Mouse (Mus musculus) midbrain, postnatal 0 days (tissue): ENCODE data around the gene Kcnj14. TPM values are rescaled to one million over a fixed set of nuclear protein-coding genes. Genes with fewer than 3 reads are reported as not detected.

ENCODE experiments used
- ATAC-seq: fragments of 200-750 bp; cut with Nextera tagmentation; 2 replicates; pipeline ENCODE4 v1.8.0; 2017; ENCODE audit warnings: moderate number of reproducible peaks, mild to moderate bottlenecking, moderate TSS enrichment, moderate library complexity; ENCODE audit not compliant: low FRiP score
- DNase-seq: peaks from one replicate; pipeline ENCODE4 v3.0.0-alpha.2; 2015; ENCODE audit warnings: low spot score
- H3K27ac ChIP-seq: fragments of 300-500 bp; sonication (generic); 2 replicates; pipeline ENCODE4 v1.5.1; 2014; ENCODE audit warnings: low read depth, mild to moderate bottlenecking, low read length, mixed read lengths
- H3K27me3 ChIP-seq: fragments of 300-500 bp; sonication (generic); 2 replicates; pipeline ENCODE4 v1.6.1; 2014; ENCODE audit warnings: low read length, control low read depth, mixed read lengths; ENCODE audit not compliant: insufficient read depth
- H3K36me3 ChIP-seq: fragments of 300-500 bp; sonication (generic); 2 replicates; pipeline ENCODE4 v1.6.1; 2014; ENCODE audit warnings: low read length, control low read depth, mixed read lengths; ENCODE audit not compliant: insufficient read depth
- H3K4me1 ChIP-seq: fragments of 300-500 bp; sonication (generic); 2 replicates; pipeline ENCODE4 v1.6.1; 2014; ENCODE audit warnings: mild to moderate bottlenecking, control low read depth, antibody characterized with exemption, low read length, mixed read lengths; ENCODE audit not compliant: insufficient read depth
- H3K4me2 ChIP-seq: fragments of 300-500 bp; sonication (generic); 2 replicates; pipeline ENCODE4 v1.6.1; 2014; ENCODE audit warnings: low read depth, mild to moderate bottlenecking, low read length, mixed read lengths; ENCODE audit not compliant: poor library complexity, severe bottlenecking
- H3K4me3 ChIP-seq: fragments of 300-500 bp; sonication (generic); 2 replicates; pipeline ENCODE4 v1.5.1; 2014; ENCODE audit warnings: low read depth, mild to moderate bottlenecking, low read length, moderate library complexity
- H3K9ac ChIP-seq: fragments of 300-500 bp; sonication (generic); replicated peaks from 2 replicates; pipeline ENCODE4 v1.6.1; 2014; ENCODE audit warnings: mild to moderate bottlenecking, low read length, moderate library complexity, mixed read lengths; ENCODE audit not compliant: poor library complexity, severe bottlenecking
- H3K9me3 ChIP-seq: fragments of 300-500 bp; sonication (generic); 2 replicates; pipeline ENCODE4 v1.6.1; 2016; ENCODE audit warnings: low read length, control low read depth
- CTCF ChIP-seq: IDR thresholded peaks from 2 replicates; pipeline ENCODE4 v1.5.1; 2016; ENCODE audit warnings: antibody characterized with exemption, mild to moderate bottlenecking
- WGBS: fragments of 180-500 bp; shearing (Covaris S2); extraction: QIAGEN DNeasy Blood & Tissue Kit; methylation state at CpG from one replicate; pipeline ENCODE4 v1.1.7; 2014; 5-methylcytosine and 5-hydroxymethylcytosine counted together
- polyA plus RNA-seq: library from polyadenylated mRNA; unstranded; fragments of >200 nt; fragmentation: Nextera tagmentation; extraction: Ambion mirVana; gene quantifications from 2 replicates; pipeline ENCODE4 v1.2.1, GENCODE M21; 2015
- total RNA-seq: library from RNA; depleted of rRNA; stranded (reverse); fragments of >200 nt; gene quantifications from 2 replicates; pipeline ENCODE4 v1.2.3, GENCODE M21; 2014

The Kcnj14 gene
- total and polyA plus RNA-seq, 2 experiments from 2014 or later, result 1.5 to 2.1 TPM

GRCm38 (mm10) chr7:45794971-45795370, 29.6 kb downstream of the Kcnj14 start:
- TF ChIP-seq CTCF, result no peak
- Histone ChIP-seq H3K4me1 (no peaks in the 10 kb centered on the region), H3K27ac (no peak overlapping the region), H3K9ac (no peak overlapping the region), H3K27me3 (no peaks in the 10 kb centered on the region), H3K4me2 (no peak overlapping the region), H3K9me3 (no peaks in the 10 kb centered on the region), H3K36me3 (peaks cover 55% of the 10 kb centered on the region), H3K4me3 (no peak overlapping the region)
- 94% methylated on average over 29 of the region's 29 CpGs for WGBS
- ATAC-seq (no peak), DNase-seq (no peak)

DNA sequence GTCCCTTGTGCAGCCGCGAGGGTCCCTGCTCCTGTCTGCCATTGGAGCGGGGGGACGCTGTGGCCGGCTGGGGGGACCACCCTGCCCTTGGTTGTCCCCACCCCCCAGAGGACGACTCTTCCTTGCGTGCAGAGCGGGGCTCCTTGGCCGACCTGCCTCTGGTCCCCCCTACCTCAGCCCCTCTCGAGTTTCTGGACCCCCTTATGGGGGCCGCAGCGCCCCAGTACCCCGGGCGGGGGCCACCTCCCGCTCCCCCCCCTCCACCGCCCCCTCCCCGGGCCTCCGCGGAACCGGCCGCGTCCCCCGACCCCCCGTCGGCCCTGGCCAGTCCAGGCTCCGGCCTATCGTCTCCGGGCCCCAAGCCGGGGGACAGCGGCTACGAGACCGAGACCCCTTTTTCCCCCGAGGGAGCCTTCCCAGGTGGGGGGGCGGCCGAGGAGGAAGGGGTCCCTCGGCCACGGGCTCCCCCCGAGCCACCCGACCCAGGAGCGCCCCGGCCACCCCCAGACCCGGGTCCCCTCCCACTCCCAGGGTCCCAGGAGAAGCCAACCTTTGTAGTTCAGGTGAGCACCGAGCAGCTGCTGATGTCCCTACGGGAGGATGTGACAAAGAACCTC, 30.5 kb downstream of the Kcnj14 start:
- DNase-seq (no peak), ATAC-seq (no peak)
- Histone ChIP-seq H3K36me3 (peaks cover 64% of the 10 kb centered on the region), H3K9ac (no peak overlapping the region), H3K4me2 (no peak overlapping the region), H3K4me3 (no peak overlapping the region), H3K4me1 (no peaks in the 10 kb centered on the region), H3K9me3 (no peaks in the 10 kb centered on the region), H3K27ac (no peak overlapping the region), H3K27me3 (no peaks in the 10 kb centered on the region)
- 92% methylated on average over 42 of the region's 44 CpGs for WGBS
- TF ChIP-seq CTCF, result no peak

GRCm38 (mm10) chr7:45793240-45793639, 31.3 kb downstream of the Kcnj14 start:
- peaks cover 67% of the 10 kb centered on the region for H3K36me3 ChIP-seq

DNA sequence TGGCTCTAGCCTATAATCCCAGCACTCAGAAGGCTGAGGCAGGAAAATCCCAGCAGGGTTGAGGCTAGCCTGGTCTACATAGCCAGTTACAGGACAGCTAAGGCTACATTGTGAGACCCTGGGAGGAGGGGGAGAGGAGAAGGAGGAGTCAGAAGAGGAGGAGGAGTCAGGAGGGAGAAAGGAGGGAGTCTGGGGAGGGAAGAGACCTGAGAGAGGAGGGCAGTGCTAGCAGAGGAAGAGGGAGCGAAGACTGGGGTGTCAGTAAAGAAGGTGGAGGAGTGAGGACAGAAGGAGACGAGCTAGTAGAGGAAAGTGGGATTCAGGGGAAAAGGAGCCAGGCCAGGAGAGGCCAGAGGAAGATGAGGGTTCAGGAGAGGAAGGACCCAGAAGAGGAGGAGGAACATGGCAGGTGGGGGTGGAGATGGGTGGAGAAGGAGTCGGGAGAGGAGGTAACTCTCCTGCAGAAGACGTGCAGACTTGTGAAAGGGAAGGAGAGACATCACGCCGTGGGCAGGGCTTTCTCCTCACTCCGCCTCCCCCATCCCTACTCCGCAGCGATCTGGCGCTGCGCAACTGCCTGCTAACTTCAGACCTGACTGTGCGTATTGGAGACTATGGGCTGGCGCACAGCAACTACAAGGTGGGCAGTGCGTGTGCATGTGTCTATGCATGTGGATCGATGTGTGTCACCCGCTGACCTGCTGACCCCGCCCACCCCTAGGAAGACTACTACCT, 32.7 kb downstream of the Kcnj14 start:
- no peak for TF ChIP-seq CTCF
- no peak for ATAC-seq
- 77% methylated on average over 17 of the region's 17 CpGs for WGBS
- no peak overlapping the region for H3K4me3 ChIP-seq
- H3K36me3 ChIP-seq, result peaks cover 75% of the 10 kb centered on the region
- DNase-seq, result no peak
- H3K4me1 ChIP-seq, result no peaks in the 10 kb centered on the region
- no peaks in the 10 kb centered on the region for H3K27me3 ChIP-seq
- H3K9ac ChIP-seq, result no peak overlapping the region
- H3K27ac ChIP-seq, result no peak overlapping the region
- no peaks in the 10 kb centered on the region for H3K9me3 ChIP-seq
- H3K4me2 ChIP-seq, result no peak overlapping the region

More at GRCm38 (mm10) chr7:45793240-45793639, 31.3 kb downstream of the Kcnj14 start:
- Histone ChIP-seq H3K4me3 (no peak overlapping the region), H3K27ac (no peak overlapping the region), H3K9ac (no peak overlapping the region), H3K27me3 (no peaks in the 10 kb centered on the region), H3K4me1 (no peaks in the 10 kb centered on the region), H3K4me2 (no peak overlapping the region), H3K9me3 (no peaks in the 10 kb centered on the region)
- ATAC-seq (no peak), DNase-seq (no peak)
- 87% methylated on average over 24 of the region's 24 CpGs for WGBS
- no peak for TF ChIP-seq CTCF

GRCm38 (mm10) chr7:45790721-45791120, 33.9 kb downstream of the Kcnj14 start:
- DNase-seq (no peak), ATAC-seq (no peak)
- H3K4me1 ChIP-seq, result peaks cover 3% of the 10 kb centered on the region; the same call in 1 of the 2 replicates
- TF ChIP-seq CTCF, result no peak
- H3K27me3 ChIP-seq, result no peaks in the 10 kb centered on the region
- H3K9ac ChIP-seq, result 0 out of 2 replicates have a peak overlapping the region, but pooled peaks have one; percentile 24
- no peak overlapping the region for H3K4me3 ChIP-seq
- no peaks in the 10 kb centered on the region for H3K9me3 ChIP-seq
- peaks cover 73% of the 10 kb centered on the region for H3K36me3 ChIP-seq
- H3K27ac ChIP-seq, result no peak overlapping the region
- no peak overlapping the region for H3K4me2 ChIP-seq
- 80% methylated on average over 6 of the region's 6 CpGs for whole genome bisulfite sequencing

- Histone ChIP-seq H3K27ac (no peak overlapping the region), H3K36me3 (peaks cover 42% of the 10 kb centered on the region), H3K4me3 (no peak overlapping the region), H3K9ac (0 out of 2 replicates have a peak overlapping the region, but pooled peaks have one; percentile 2), H3K4me1 (peaks cover 5% of the 10 kb centered on the region; the same call in 1 of the 2 replicates), H3K4me2 (peak overlapping the region; percentile 88; the same call in 1 of the 2 replicates), H3K9me3 (no peaks in the 10 kb centered on the region), H3K27me3 (no peaks in the 10 kb centered on the region)
- ATAC-seq, result no peak
- TF ChIP-seq CTCF, result no peak
- 88% methylated on average over 22 of the region's 22 CpGs for WGBS
- DNase-seq, result no peak
Measured at GRCm38 (mm10) chr7:45787642-45788041, 36.9 kb downstream of the Kcnj14 start.
